Mouse (Mus musculus): ENCODE results near the gene Nin. TPM values are rescaled to one million over a fixed set of nuclear protein-coding genes. Genes with fewer than 3 reads are reported as not detected.
A peak's percentile ranks its signal among the peaks of the same experiment; 100 is the strongest.

The Nin gene
- polyA plus RNA-seq, 1 experiment from 2014 or later: 11.0 TPM

DNA sequence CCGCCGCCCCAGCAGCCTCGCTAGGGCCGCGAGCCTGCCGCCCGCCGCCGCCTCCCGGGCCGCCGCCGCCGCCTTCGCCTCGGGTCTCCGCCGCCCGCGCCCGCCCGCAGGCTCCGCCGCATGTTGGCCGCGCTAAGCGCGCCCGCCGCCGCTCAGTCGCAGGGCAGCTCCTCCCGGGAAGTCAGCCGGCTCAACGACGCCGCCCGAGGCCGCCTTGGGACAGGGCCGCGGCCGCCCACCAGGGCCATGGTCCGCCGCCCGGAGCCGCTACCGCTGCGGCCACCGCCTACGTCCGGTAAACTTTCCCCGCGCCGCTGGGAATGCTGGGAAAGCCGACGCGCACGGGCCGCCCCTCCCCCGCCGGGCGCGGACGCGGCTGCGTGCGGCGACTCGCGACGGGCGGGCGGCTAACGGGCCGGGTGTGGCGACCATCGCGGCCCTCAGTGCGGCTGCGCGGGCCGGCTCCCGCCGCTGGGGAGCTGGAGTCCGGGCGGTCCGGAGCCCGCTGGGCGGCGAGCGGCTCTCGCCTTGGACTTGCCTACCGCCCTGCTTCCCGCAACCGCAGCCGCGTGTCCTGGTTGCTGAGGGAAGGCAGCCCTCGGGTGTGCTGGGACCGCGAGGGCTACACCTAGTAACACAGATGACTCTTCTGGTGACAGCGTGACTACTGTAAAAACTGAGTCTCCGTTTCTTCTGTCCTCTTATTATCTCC lies 126.6 kb downstream of the Nin start, which contains the start of gene Sav1:
Gene Sav1 (minus strand): TSS at position 217 of the 712 bp plus-strand sequence.
- under 1% methylated on average over 90 of the region's 102 CpGs for WGBS
- Histone ChIP-seq H3K4me3 (peak within 1 kb of the TSS; percentile 91), H3K9me3 (no peaks in the 10 kb centered on the region), H3K4me2 (replicated peaks) (peak within 1 kb of the TSS; percentile 70), H3K27ac (peak within 1 kb of the TSS; percentile 92), H3K27me3 (no peaks in the 10 kb centered on the region), H3K4me1 (peaks cover 17% of the 10 kb centered on the region), H3K9ac (peak within 1 kb of the TSS; percentile 97), H3K36me3 (peaks cover 25% of the 10 kb centered on the region)
- ATAC-seq (ENCODE audit: low FRiP score, low read depth): peak; percentile 92

DNA sequence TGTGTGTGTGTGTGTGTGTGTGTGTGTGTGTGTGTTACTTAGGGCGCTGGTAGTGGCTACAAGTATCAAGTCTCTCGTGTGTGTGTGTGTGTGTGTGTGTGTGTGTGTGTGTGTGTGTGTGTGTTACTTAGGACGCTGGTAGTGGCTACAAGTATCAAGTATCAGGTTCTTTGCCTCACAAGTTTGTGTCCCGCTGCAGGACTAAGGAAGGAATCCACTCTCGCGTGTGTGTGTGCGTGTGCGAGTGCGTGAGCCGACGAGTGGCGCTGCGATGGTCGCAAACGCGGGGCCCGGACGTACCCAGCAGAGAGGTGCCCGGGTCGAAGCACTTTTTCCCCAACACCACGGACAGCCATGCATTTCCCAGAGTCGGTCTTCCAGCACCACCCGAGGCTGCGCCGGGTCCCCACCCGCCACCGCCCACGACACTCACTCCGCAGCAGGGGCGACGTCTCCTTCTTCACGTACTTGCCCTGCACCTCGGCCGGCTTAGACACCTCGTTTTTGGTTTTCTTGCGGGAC lies 127.2 kb downstream of the Nin start:
- Histone ChIP-seq H3K36me3 (peaks cover 31% of the 10 kb centered on the region), H3K27ac (peak overlapping the region; percentile 92), H3K9me3 (no peaks in the 10 kb centered on the region), H3K4me2 (replicated peaks) (peak overlapping the region; percentile 70), H3K9ac (peak overlapping the region; percentile 97), H3K4me3 (peak overlapping the region; percentile 91), H3K27me3 (no peaks in the 10 kb centered on the region), H3K4me1 (peaks cover 17% of the 10 kb centered on the region)
- peak; percentile 74 for ATAC-seq (ENCODE audit: low FRiP score, low read depth)
- WGBS: 0% methylated on average over 33 of the region's 36 CpGs

DNA sequence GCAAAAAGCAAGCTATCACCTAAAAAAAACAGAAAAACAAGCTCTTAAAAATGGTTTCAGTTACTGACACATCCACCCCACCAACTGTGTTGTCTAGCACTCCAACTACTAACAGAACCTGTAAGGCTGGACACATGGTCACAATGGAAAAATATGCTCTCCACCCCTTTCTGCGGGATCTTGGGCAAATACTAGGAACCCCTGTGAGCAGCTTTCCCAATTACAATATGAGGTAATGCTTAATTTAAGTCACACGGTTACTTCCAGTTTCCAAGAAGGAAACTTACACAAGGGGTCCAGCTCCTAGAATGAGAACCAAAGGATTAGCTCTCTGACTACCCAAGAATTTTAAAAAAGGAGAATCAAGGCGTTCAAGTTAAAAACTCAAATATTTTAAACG lies 128.0 kb downstream of the Nin start:
- ATAC-seq (ENCODE audit: low FRiP score, low read depth): no peak
- WGBS: 28% methylated on average over 4 of the region's 4 CpGs
- Histone ChIP-seq H3K4me2 (replicated peaks) (peak overlapping the region; percentile 70), H3K4me1 (peaks cover 17% of the 10 kb centered on the region), H3K27ac (no peak overlapping the region), H3K9me3 (no peaks in the 10 kb centered on the region), H3K36me3 (peaks cover 37% of the 10 kb centered on the region), H3K9ac (peak overlapping the region; percentile 97), H3K4me3 (peak overlapping the region; percentile 91), H3K27me3 (no peaks in the 10 kb centered on the region)

DNA sequence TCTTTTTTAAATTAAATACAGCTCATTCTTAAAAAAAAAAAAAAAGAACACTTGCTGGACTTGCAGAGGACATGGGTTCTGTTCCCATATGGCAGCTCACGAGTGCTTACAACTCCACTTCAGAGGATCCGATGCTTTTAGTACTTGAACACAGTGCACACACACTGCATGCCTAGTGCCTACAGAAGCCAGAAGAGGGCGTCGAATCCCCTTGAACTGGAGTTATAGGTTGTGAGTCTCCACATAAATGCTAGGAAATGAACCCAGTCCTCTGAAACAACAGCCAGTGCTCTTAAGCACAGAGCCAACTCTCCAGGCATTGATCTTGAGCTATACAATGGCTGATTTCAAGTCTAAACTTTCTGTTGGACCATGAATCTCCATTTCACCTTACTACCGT lies 130.6 kb downstream of the Nin start:
- H3K9me3 ChIP-seq: no peaks in the 10 kb centered on the region
- H3K27me3 ChIP-seq: no peaks in the 10 kb centered on the region
- no peak overlapping the region for H3K9ac ChIP-seq
- WGBS: 78% methylated on average over 5 of the region's 5 CpGs
- no peak overlapping the region for H3K4me3 ChIP-seq
- H3K36me3 ChIP-seq: peaks cover 48% of the 10 kb centered on the region
- H3K27ac ChIP-seq: no peak overlapping the region
- H3K4me1 ChIP-seq: peaks cover 17% of the 10 kb centered on the region
- H3K4me2 ChIP-seq (replicated peaks): no peak overlapping the region
- no peak for ATAC-seq (ENCODE audit: low FRiP score, low read depth)

GRCm38 (mm10) chr12:69977376-69977998 lies 136.0 kb downstream of the Nin start:
- Histone ChIP-seq H3K4me1 (0 out of 2 replicates have a peak, but pooled peaks cover 5% of the 10 kb centered on the region), H3K27ac (no peak overlapping the region), H3K27me3 (no peaks in the 10 kb centered on the region), H3K9me3 (no peaks in the 10 kb centered on the region), H3K4me3 (no peak overlapping the region), H3K36me3 (peaks cover 54% of the 10 kb centered on the region), H3K9ac (no peak overlapping the region), H3K4me2 (replicated peaks) (no peak overlapping the region)
- ATAC-seq (ENCODE audit: low FRiP score, low read depth): peak; percentile 59; the same call in 1 of the 2 replicates
- 67% methylated on average over 9 of the region's 9 CpGs for WGBS

- H3K36me3 ChIP-seq: peaks cover 54% of the 10 kb centered on the region
Measured at GRCm38 (mm10) chr12:69976688-69977087, 136.8 kb downstream of the Nin start.

GRCm38 (mm10) chr12:69973666-69974065 lies 139.9 kb downstream of the Nin start:
- no peak overlapping the region for H3K27ac ChIP-seq
- 0 out of 2 replicates have a peak, but pooled peaks cover 5% of the 10 kb centered on the region for H3K4me1 ChIP-seq
- no peak overlapping the region for H3K9ac ChIP-seq
- H3K4me2 ChIP-seq (replicated peaks): no peak overlapping the region
- no peaks in the 10 kb centered on the region for H3K9me3 ChIP-seq
- no peak for ATAC-seq (ENCODE audit: low FRiP score, low read depth)
- H3K27me3 ChIP-seq: no peaks in the 10 kb centered on the region
- peaks cover 63% of the 10 kb centered on the region for H3K36me3 ChIP-seq
- no peak overlapping the region for H3K4me3 ChIP-seq

More at GRCm38 (mm10) chr12:69976688-69977087, 136.8 kb downstream of the Nin start:
- no peaks in the 10 kb centered on the region for H3K27me3 ChIP-seq
- H3K4me1 ChIP-seq: 0 out of 2 replicates have a peak, but pooled peaks cover 5% of the 10 kb centered on the region
- no peak overlapping the region for H3K4me2 ChIP-seq (replicated peaks)
- no peak overlapping the region for H3K27ac ChIP-seq
- 89% methylated on average over 6 of the region's 6 CpGs for WGBS
- no peak for ATAC-seq (ENCODE audit: low FRiP score, low read depth)
- no peaks in the 10 kb centered on the region for H3K9me3 ChIP-seq
- no peak overlapping the region for H3K4me3 ChIP-seq
- H3K9ac ChIP-seq: no peak overlapping the region

GRCm38 (mm10) chr12:69968154-69968553 lies 145.4 kb downstream of the Nin start:
- WGBS: 77% methylated on average over 5 of the region's 5 CpGs
- Histone ChIP-seq H3K4me2 (replicated peaks) (no peak overlapping the region), H3K4me1 (no peaks in the 10 kb centered on the region), H3K36me3 (peaks cover 83% of the 10 kb centered on the region), H3K4me3 (no peak overlapping the region), H3K9me3 (no peaks in the 10 kb centered on the region), H3K27ac (no peak overlapping the region), H3K27me3 (no peaks in the 10 kb centered on the region), H3K9ac (no peak overlapping the region)
- ATAC-seq (ENCODE audit: low FRiP score, low read depth): no peak

DNA sequence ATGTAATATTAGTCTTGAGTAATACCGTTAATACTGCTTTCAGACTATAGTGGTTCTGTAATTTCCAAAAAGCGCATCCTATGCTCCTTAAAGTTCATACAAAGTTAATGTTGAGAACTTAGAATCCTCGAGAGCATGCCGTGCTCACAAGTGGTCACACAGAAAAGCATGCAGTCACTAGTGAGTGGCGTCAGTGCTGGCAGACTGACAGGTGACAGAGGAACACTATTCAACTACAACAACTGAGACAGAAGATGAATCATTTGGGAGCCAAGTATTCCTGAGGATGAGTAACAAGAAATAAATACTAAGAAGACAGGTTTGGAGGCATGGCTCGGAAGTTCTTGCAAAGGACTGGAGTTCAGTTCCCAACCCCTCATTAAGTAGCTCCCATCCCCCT lies 146.4 kb downstream of the Nin start:
- Histone ChIP-seq H3K4me2 (replicated peaks) (no peak overlapping the region), H3K27me3 (no peaks in the 10 kb centered on the region), H3K36me3 (peaks cover 85% of the 10 kb centered on the region), H3K27ac (no peak overlapping the region), H3K9me3 (no peaks in the 10 kb centered on the region), H3K4me3 (no peak overlapping the region), H3K4me1 (no peaks in the 10 kb centered on the region), H3K9ac (no peak overlapping the region)
- 91% methylated on average over 6 of the region's 6 CpGs for WGBS
- no peak for ATAC-seq (ENCODE audit: low FRiP score, low read depth)

GRCm38 (mm10) chr12:69966071-69966470 lies 147.4 kb downstream of the Nin start:
- 85% methylated on average over 5 of the region's 5 CpGs for WGBS
- no peak for ATAC-seq (ENCODE audit: low FRiP score, low read depth)
- peaks cover 85% of the 10 kb centered on the region for H3K36me3 ChIP-seq
- H3K27ac ChIP-seq: no peak overlapping the region
- no peaks in the 10 kb centered on the region for H3K27me3 ChIP-seq
- no peaks in the 10 kb centered on the region for H3K4me1 ChIP-seq
- H3K9ac ChIP-seq: no peak overlapping the region
- H3K4me3 ChIP-seq: no peak overlapping the region
- no peaks in the 10 kb centered on the region for H3K9me3 ChIP-seq
- no peak overlapping the region for H3K4me2 ChIP-seq (replicated peaks)

DNA sequence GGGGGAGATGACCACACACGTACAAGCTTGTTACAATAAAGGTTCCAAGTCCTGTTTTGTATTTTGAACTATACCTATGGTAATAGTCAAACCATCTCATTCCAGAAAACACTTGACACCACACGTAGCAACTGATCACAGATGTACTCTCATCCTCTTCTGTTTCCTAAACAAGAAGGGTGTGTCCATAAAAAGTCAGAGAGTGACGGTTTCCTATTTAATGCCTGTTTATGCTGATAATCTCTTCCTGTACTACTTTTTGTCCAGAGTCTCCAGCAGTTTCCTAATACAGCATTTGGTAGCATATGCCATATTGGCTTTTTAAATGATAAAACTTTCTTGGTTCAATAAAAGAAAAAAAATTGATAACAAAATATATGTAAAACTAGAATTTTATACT lies 147.9 kb downstream of the Nin start:
- Histone ChIP-seq H3K4me2 (replicated peaks) (no peak overlapping the region), H3K27me3 (no peaks in the 10 kb centered on the region), H3K9me3 (no peaks in the 10 kb centered on the region), H3K36me3 (peaks cover 84% of the 10 kb centered on the region), H3K4me1 (no peaks in the 10 kb centered on the region), H3K27ac (no peak overlapping the region), H3K9ac (no peak overlapping the region), H3K4me3 (no peak overlapping the region)
- WGBS: 88% methylated on average over 3 of the region's 3 CpGs
- no peak for ATAC-seq (ENCODE audit: low FRiP score, low read depth)

GRCm38 (mm10) chr12:69963141-69963540 lies 150.4 kb downstream of the Nin start:
- Histone ChIP-seq H3K4me3 (no peak overlapping the region), H3K27me3 (no peaks in the 10 kb centered on the region), H3K27ac (no peak overlapping the region), H3K9ac (no peak overlapping the region), H3K9me3 (no peaks in the 10 kb centered on the region), H3K36me3 (peaks cover 73% of the 10 kb centered on the region), H3K4me2 (replicated peaks) (no peak overlapping the region), H3K4me1 (no peaks in the 10 kb centered on the region)
- no peak for ATAC-seq (ENCODE audit: low FRiP score, low read depth)
- WGBS: 92% methylated on average over 6 of the region's 6 CpGs

Measured in limb, embryonic 13.5 days (tissue).